In the genomic region with DNA sequence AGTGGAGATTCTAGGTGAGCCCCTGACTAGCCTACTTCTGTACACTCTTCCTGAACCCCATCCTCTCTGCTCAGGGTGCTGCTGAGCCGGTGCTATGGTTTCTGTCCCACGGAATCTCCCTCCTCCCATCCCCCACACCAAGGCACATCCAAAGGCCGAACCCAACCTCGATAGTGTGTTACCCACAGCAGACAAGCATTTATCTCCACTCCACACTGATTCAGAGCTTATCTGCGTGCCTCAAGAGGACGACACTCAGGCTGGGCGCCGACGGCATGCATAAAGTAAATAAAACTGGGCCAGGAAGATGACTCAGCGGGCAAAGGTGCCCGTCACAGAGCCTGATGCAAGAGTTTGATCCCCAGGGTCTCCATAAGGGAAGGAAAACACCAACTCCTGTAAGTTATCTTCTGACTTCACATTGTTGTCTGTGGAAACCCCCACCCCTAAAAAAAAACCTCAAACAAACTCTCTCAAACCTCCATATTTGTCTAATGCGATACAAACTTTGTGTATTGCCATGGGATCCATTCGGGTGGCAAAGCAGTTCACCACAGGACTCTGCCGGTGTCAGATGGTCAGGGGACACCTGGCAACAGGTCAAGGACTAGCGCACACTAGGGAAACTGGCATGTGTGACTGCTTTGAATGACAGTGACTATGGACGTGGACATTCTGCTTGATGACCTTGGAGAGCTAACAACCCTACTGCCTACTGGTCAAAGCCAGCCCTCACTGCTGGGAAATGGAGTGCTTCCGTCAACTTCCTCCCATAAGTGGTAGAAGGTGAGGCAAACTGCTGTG, we compare ENCODE assay signal across 11 mouse cellular contexts. TPM values are rescaled to one million over a fixed set of nuclear protein-coding genes. Genes with fewer than 3 reads are reported as not detected.
A peak's percentile ranks its signal among the peaks of the same experiment; 100 is the strongest.
DNase-seq lines count a peak whose midpoint lies in the region; ATAC-seq and TF ChIP-seq lines count a peak whose summit lies in the region.
"Had no signal": no experiment of that assay in that cellular context is flagged by ENCODE, and none has a peak within 500 bp of the region (broad histone marks: within the 10 kb centered on the region; RNA-seq: fewer than 3 reads in every experiment).

No protein-coding gene starts in this region.

- intact Hi-C loops in gastrocnemius, adult 2 months (cut with DNase I), result no loop called here

- H3K27me3 ChIP-seq in liver, embryonic 13.5 days, result no peaks in the 10 kb centered on the region
- H3K27me3 ChIP-seq in hindbrain, embryonic 12.5 days, result no peaks in the 10 kb centered on the region
- H3K27me3 ChIP-seq: embryonic facial prominence, embryonic 12.5 days; midbrain, embryonic 13.5 days had no signal

- H3K36me3 ChIP-seq in liver, embryonic 13.5 days, result peaks cover 88% of the 10 kb centered on the region
- peaks cover 58% of the 10 kb centered on the region for H3K36me3 ChIP-seq in hindbrain, embryonic 12.5 days

- peak overlapping the region; percentile 68 for H3K9ac ChIP-seq in liver, embryonic 13.5 days
- no peak overlapping the region for H3K9ac ChIP-seq in hindbrain, embryonic 12.5 days
- H3K9ac ChIP-seq: embryonic facial prominence, embryonic 12.5 days; midbrain, embryonic 13.5 days had no signal

- ATAC-seq in liver, embryonic 13.5 days (ENCODE audit: low read depth), result peak; percentile 98
- no peak for ATAC-seq in hindbrain, embryonic 12.5 days (ENCODE audit: low FRiP score)
- ATAC-seq: midbrain, embryonic 13.5 days had no signal

- no peak for TF ChIP-seq CTCF in gastrocnemius, adult 2 months (IDR thresholded peaks at IDR 0.05)

- 21% methylated on average over 17 of the region's 17 CpGs for WGBS in liver, embryonic 13.5 days (ENCODE audit: insufficient replicate concordance)
- WGBS in hindbrain, embryonic 12.5 days, result 93% methylated on average over 17 of the region's 17 CpGs

- peak overlapping the region; percentile 76 for H3K27ac ChIP-seq in gastrocnemius, adult 2 months
- H3K27ac ChIP-seq in liver, embryonic 13.5 days, result peak overlapping the region; percentile 96
- H3K27ac ChIP-seq in hindbrain, embryonic 12.5 days, result no peak overlapping the region
- H3K27ac ChIP-seq: embryonic facial prominence, embryonic 12.5 days; kidney, postnatal 0 days; midbrain, embryonic 13.5 days had no signal

- peaks cover 68% of the 10 kb centered on the region for H3K4me1 ChIP-seq in liver, embryonic 13.5 days (replicated peaks)
- H3K4me1 ChIP-seq in hindbrain, embryonic 12.5 days, result no peaks in the 10 kb centered on the region
- H3K4me1 ChIP-seq: embryonic facial prominence, embryonic 12.5 days; midbrain, embryonic 13.5 days had no signal

- no peaks in the 10 kb centered on the region for H3K9me3 ChIP-seq in liver, embryonic 13.5 days (replicated peaks)
- no peaks in the 10 kb centered on the region for H3K9me3 ChIP-seq in hindbrain, embryonic 12.5 days (replicated peaks)
- H3K9me3 ChIP-seq: embryonic facial prominence, embryonic 12.5 days; midbrain, embryonic 13.5 days had no signal

- H3K4me2 ChIP-seq in liver, embryonic 13.5 days, result peak overlapping the region; percentile 67
- no peak overlapping the region for H3K4me2 ChIP-seq in hindbrain, embryonic 12.5 days (replicated peaks)
- H3K4me2 ChIP-seq: embryonic facial prominence, embryonic 12.5 days; midbrain, embryonic 13.5 days had no signal

- H3K4me3 ChIP-seq in gastrocnemius, adult 2 months, result no peak overlapping the region
- peak overlapping the region; percentile 35 for H3K4me3 ChIP-seq in liver, embryonic 13.5 days (replicated peaks)
- no peak overlapping the region for H3K4me3 ChIP-seq in hindbrain, embryonic 12.5 days
- H3K4me3 ChIP-seq: embryonic facial prominence, embryonic 12.5 days; midbrain, embryonic 13.5 days had no signal

- peak; percentile 65 for DNase-seq in ovary, adult 18-20 months (ENCODE audit: low spot score)
- DNase-seq in ovary, postnatal 10 days (ENCODE audit: low spot score), result no peak
- DNase-seq in gastrocnemius, adult 2 months, result peak; percentile 77
- peak; percentile 89 for DNase-seq in liver, embryonic 13.5 days
- peak; percentile 62 for DNase-seq in yolk sac, embryonic 10.5 days (ENCODE audit: low spot score)
- no peak for DNase-seq in right cerebral cortex, adult 2 months (ENCODE audit: low spot score in 2 of 2)
- no peak for DNase-seq in left cerebral cortex, adult 9 months (ENCODE audit: low spot score in 2 of 2)

RNA-seq across cellular contexts. Expression of gene Tpm1, which starts 24.1 kb away (rescaled TPM):
- total RNA-seq in gastrocnemius, adult 2 months (2021), result over 10,000 TPM; 18,374 to 28,065 TPM
- polyA plus RNA-seq in liver, embryonic 13.5 days (2015; fragmentation: Nextera tagmentation; extraction: Ambion mirVana), result 168 and 198 TPM in 2 replicates
- 396 and 527 TPM in 2 replicates for polyA plus RNA-seq in hindbrain, embryonic 12.5 days (2016; fragmentation: Nextera tagmentation; extraction: Ambion mirVana)

RNA-seq across cellular contexts. Expression of gene Lactb, which starts 49.8 kb away (rescaled TPM):
- total RNA-seq in gastrocnemius, adult 2 months (2021), result 10 to 100 TPM; 17.7 to 22.3 TPM
- 6.4 and 6.7 TPM in 2 replicates for polyA plus RNA-seq in liver, embryonic 13.5 days (2015; fragmentation: Nextera tagmentation; extraction: Ambion mirVana)
- 10.3 and 11.8 TPM in 2 replicates for polyA plus RNA-seq in hindbrain, embryonic 12.5 days (2016; fragmentation: Nextera tagmentation; extraction: Ambion mirVana)

Comparison
In these comparisons a context has a peak if more than half of its experiments do, and no peak if none do; other contexts are left out.
1. DNase-seq: peak in ovary, adult 18-20 months (single experiment), gastrocnemius, adult 2 months (single experiment), liver, embryonic 13.5 days (single experiment) and yolk sac, embryonic 10.5 days (single experiment); none in ovary, postnatal 10 days (single experiment), right cerebral cortex, adult 2 months (0 of 2) and left cerebral cortex, adult 9 months (0 of 2).